Mouse (Mus musculus) neutrophil, adult 5-6 weeks (primary cell): Measurements from ENCODE around the gene Bpifa6. TPM values are rescaled to one million over a fixed set of nuclear protein-coding genes. Genes with fewer than 3 reads are reported as not detected.

ENCODE experiments used
- ATAC-seq: fragments of 151-379, 151-347 bp; 2 replicates; pipeline ENCODE4 v1.8.0; 2017; ENCODE audit warnings: mild to moderate bottlenecking, moderate TSS enrichment; ENCODE audit not compliant: insufficient number of reproducible peaks, poor library complexity, low FRiP score, severe bottlenecking; ENCODE audit errors: extremely low read depth
- total RNA-seq: library from RNA; stranded (forward); fragments of 200-1000 nt; gene quantifications from 2 replicates; pipeline ENCODE4 v1.2.3, GENCODE M21; 2017

Gene Bpifa6
- total RNA-seq = not detected in 2 replicates

DNA sequence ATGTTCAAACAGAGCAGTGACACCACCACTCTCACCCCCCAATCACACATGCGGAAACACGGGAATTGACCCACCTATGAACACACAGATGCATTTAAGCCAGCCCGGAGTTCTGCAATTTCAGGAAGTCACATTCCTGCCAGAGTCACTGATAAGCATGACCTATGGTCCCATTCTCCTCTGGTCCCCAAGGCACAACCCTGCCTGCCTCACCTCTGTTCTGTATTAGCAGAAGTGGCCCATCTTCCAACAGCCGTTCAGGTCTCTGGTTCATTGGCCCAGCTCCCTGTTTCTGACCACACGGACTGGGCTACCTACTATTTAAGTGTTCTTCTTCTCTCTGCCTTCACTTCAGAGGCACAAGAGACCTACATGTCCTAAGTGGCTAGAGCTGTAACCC lies at the start of gene Bpifa6:
TSS of gene Bpifa6 (plus strand) at position 364 of the 400 bp plus-strand sequence.
- ATAC-seq = no peak

- no peak for ATAC-seq
Observed at GRCm38 (mm10) chr2:153929871-153930413, 44.8 kb upstream of the Bpifa6 start.

DNA sequence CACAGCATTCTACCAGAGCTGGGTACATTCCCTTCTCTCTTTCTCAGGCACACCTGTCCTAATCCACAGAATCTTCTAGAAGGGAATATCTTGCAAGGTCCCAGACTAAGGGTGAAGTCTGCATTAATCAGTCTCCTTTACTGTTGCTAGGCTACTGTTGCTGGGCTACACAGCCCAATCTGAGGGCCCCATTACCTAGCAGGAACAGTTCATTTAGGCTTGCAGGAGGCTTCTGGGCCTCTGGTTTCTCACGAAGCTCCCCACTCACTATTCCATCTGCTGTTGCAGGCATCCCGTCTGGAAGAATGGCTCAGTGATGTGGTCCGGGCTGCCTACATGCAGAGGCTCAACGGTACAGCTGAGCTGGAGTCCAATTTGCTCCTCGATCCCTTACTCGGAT lies 43.6 kb upstream of the Bpifa6 start:
- ATAC-seq = no peak

- no peak for ATAC-seq
Observed at GRCm38 (mm10) chr2:153933311-153933710, 41.4 kb upstream of the Bpifa6 start.

- ATAC-seq = no peak
Observed at GRCm38 (mm10) chr2:153935348-153935747, 39.4 kb upstream of the Bpifa6 start.

GRCm38 (mm10) chr2:153937843-153938242 lies 36.9 kb upstream of the Bpifa6 start, which contains the start of gene Bpifb4:
TSS of gene Bpifb4 (plus strand) at chr2:153938212.
- no peak for ATAC-seq

DNA sequence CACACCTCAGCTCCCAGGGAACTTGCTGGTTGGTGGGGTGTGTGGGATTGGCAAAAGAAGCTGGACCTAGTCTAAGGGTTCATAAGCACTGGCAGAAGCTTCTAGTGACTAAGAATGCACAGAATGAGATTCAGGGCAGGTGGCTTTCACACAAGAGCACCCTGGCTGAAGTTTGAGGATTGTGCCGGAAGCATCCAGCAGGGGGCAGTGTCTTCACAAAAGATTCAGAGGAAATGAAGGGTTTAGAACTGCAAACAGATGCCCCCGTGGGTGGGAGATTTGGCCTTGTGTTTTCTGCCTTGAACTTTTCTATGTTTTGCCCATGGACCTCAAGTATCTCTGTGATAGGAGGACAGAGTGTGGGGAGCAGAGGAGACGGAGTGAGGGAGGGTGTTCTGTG lies 31.2 kb upstream of the Bpifa6 start:
- no peak for ATAC-seq

GRCm38 (mm10) chr2:153944567-153944966 lies 30.2 kb upstream of the Bpifa6 start:
- no peak for ATAC-seq

GRCm38 (mm10) chr2:153952897-153953296 lies 21.8 kb upstream of the Bpifa6 start:
- no peak for ATAC-seq

DNA sequence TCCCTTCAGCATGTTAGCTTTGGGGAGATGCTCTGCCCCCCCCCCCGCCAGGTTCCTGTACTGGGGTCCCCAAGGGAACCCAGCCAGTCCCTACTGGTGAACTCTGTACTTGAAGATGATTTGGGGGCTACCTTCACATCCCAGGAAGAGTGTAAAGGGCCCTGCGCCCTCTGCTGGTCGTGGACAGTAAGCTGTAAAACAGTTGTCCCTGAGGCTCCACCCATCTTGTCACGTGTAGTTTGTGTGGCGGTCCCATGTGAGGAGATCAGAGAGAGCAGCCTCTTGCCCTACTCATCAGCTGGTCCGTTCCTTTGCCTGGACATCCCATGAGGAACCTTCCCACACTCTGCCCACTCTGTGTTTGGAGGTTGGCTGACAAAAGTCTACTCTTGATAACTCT lies 20.9 kb upstream of the Bpifa6 start:
- no peak for ATAC-seq

GRCm38 (mm10) chr2:153962821-153963331 lies 11.9 kb upstream of the Bpifa6 start:
- no peak for ATAC-seq

- no peak for ATAC-seq
Observed at GRCm38 (mm10) chr2:153963334-153963733, 11.4 kb upstream of the Bpifa6 start.

- ATAC-seq = no peak
Observed at GRCm38 (mm10) chr2:153970221-153970620, 4.5 kb upstream of the Bpifa6 start.

- ATAC-seq = peak; percentile 39; the same call in 1 of the 2 replicates
Observed at GRCm38 (mm10) chr2:153995770-153996169, 21.0 kb downstream of the Bpifa6 start.

GRCm38 (mm10) chr2:154000501-154000900 lies 25.8 kb downstream of the Bpifa6 start:
- ATAC-seq = no peak

GRCm38 (mm10) chr2:154001056-154001455 lies 26.3 kb downstream of the Bpifa6 start:
- no peak for ATAC-seq

GRCm38 (mm10) chr2:154004456-154004855 lies 29.7 kb downstream of the Bpifa6 start:
- no peak for ATAC-seq

GRCm38 (mm10) chr2:154005094-154005493 lies 30.3 kb downstream of the Bpifa6 start:
- ATAC-seq = no peak

- ATAC-seq = no peak
Observed at GRCm38 (mm10) chr2:154005734-154006133, 31.0 kb downstream of the Bpifa6 start.

- no peak for ATAC-seq
Observed at GRCm38 (mm10) chr2:154006331-154006730, 31.6 kb downstream of the Bpifa6 start.

- no peak for ATAC-seq
Observed at GRCm38 (mm10) chr2:154007381-154007780, 32.6 kb downstream of the Bpifa6 start.
